Mouse (Mus musculus) A20 (cell line): Measurements from ENCODE around the gene Tmem82.

Experiments used
- DNase-seq: peaks from one replicate; pipeline ENCODE4 v3.0.0-alpha.2; 2011; ENCODE audit warnings: low read depth, low spot score

Tmem82 gene

GRCm38 (mm10) chr4:141641353-141641771 lies 22.9 kb upstream of the Tmem82 start:
- DNase-seq = no peak

- no peak for DNase-seq
Observed at GRCm38 (mm10) chr4:141639474-141639873, 21.0 kb upstream of the Tmem82 start.

GRCm38 (mm10) chr4:141636693-141637092 lies 18.3 kb upstream of the Tmem82 start:
- no peak for DNase-seq

GRCm38 (mm10) chr4:141635991-141636390 lies 17.6 kb upstream of the Tmem82 start:
- DNase-seq = no peak

- DNase-seq = no peak
Observed at GRCm38 (mm10) chr4:141632111-141632873, 13.9 kb upstream of the Tmem82 start.

GRCm38 (mm10) chr4:141631250-141631649 lies 12.8 kb upstream of the Tmem82 start:
- DNase-seq = no peak

GRCm38 (mm10) chr4:141630021-141630420 lies 11.6 kb upstream of the Tmem82 start:
- DNase-seq = no peak

- DNase-seq = no peak
Observed at GRCm38 (mm10) chr4:141628661-141629060, 10.2 kb upstream of the Tmem82 start.

- no peak for DNase-seq
Observed at GRCm38 (mm10) chr4:141627502-141627901, 9.1 kb upstream of the Tmem82 start.

GRCm38 (mm10) chr4:141625774-141626550 lies 7.5 kb upstream of the Tmem82 start:
- no peak for DNase-seq

- DNase-seq = peak; percentile 91
Observed at GRCm38 (mm10) chr4:141624983-141625773, 6.7 kb upstream of the Tmem82 start.

GRCm38 (mm10) chr4:141624134-141624533 lies 5.7 kb upstream of the Tmem82 start:
- DNase-seq = peak; percentile 15

- DNase-seq = no peak
Observed at GRCm38 (mm10) chr4:141623666-141624065, 5.2 kb upstream of the Tmem82 start, which contains the start of gene Slc25a34. Slc25a34 (minus strand) TSS chr4:141623821.

- DNase-seq = no peak
Observed at GRCm38 (mm10) chr4:141623037-141623436, 4.6 kb upstream of the Tmem82 start.

GRCm38 (mm10) chr4:141622580-141622979 lies 4.1 kb upstream of the Tmem82 start:
- no peak for DNase-seq

- no peak for DNase-seq
Observed at GRCm38 (mm10) chr4:141622091-141622490, 3.7 kb upstream of the Tmem82 start.

GRCm38 (mm10) chr4:141621297-141621696 lies 2.9 kb upstream of the Tmem82 start:
- DNase-seq = no peak

- DNase-seq = no peak
Observed at GRCm38 (mm10) chr4:141619299-141619883, 958 bp upstream of the Tmem82 start.

GRCm38 (mm10) chr4:141617863-141618564 lies 419 bp downstream of the Tmem82 start:
- DNase-seq = peak; percentile 56

- peak; percentile 76 for DNase-seq
Observed at GRCm38 (mm10) chr4:141617299-141617698, 1.1 kb downstream of the Tmem82 start.

GRCm38 (mm10) chr4:141616811-141617210 lies 1.6 kb downstream of the Tmem82 start:
- DNase-seq = no peak
